Mouse (Mus musculus) neural tube, embryonic 11.5 days (tissue): ENCODE data around the gene Zfp710. TPM values are rescaled to one million over a fixed set of nuclear protein-coding genes. Genes with fewer than 3 reads are reported as not detected.

Experiments
- ATAC-seq: fragments of 200-750 bp; cut with Nextera tagmentation; 2 replicates; pipeline ENCODE4 v1.8.0; 2017; ENCODE audit warnings: moderate number of reproducible peaks, mild to moderate bottlenecking, moderate TSS enrichment, moderate library complexity; ENCODE audit not compliant: insufficient read depth, low FRiP score, low TSS enrichment
- DNase-seq: peaks from one replicate; pipeline ENCODE4 v3.0.0-alpha.2; 2015; ENCODE audit warnings: low spot score
- H3K27ac ChIP-seq: fragments of 300-500 bp; sonication (generic); 2 replicates; pipeline ENCODE4 v1.5.1; 2014; ENCODE audit warnings: low read depth, mild to moderate bottlenecking, low read length
- H3K27me3 ChIP-seq: fragments of 300-500 bp; sonication (generic); 2 replicates; pipeline ENCODE4 v1.6.1; 2014; ENCODE audit warnings: mild to moderate bottlenecking, low read length, mixed read lengths; ENCODE audit not compliant: control insufficient read depth, insufficient read depth
- H3K36me3 ChIP-seq: fragments of 300-500 bp; sonication (generic); 2 replicates; pipeline ENCODE4 v1.6.1; 2014; ENCODE audit warnings: mild to moderate bottlenecking, low read length, moderate library complexity, mixed read lengths; ENCODE audit not compliant: control insufficient read depth, insufficient read depth
- H3K4me1 ChIP-seq: fragments of 300-500 bp; sonication (generic); 2 replicates; pipeline ENCODE4 v1.6.1; 2014; ENCODE audit warnings: low read length, mixed read lengths; ENCODE audit not compliant: control insufficient read depth, insufficient read depth
- H3K4me2 ChIP-seq: fragments of 300-500 bp; sonication (generic); 2 replicates; pipeline ENCODE4 v1.6.1; 2014; ENCODE audit warnings: low read depth, mild to moderate bottlenecking, moderate library complexity
- H3K4me3 ChIP-seq: fragments of 300-500 bp; sonication (generic); 2 replicates; pipeline ENCODE4 v1.5.1; 2014; ENCODE audit warnings: low read depth, low read length
- H3K9ac ChIP-seq: fragments of 300-500 bp; sonication (generic); 2 replicates; pipeline ENCODE4 v1.6.1; 2014; ENCODE audit warnings: mild to moderate bottlenecking, low read length
- H3K9me3 ChIP-seq: fragments of 300-500 bp; sonication (generic); 2 replicates; pipeline ENCODE4 v1.6.1; 2016; ENCODE audit warnings: low read length; ENCODE audit not compliant: control insufficient read depth
- WGBS: fragments of 180-500 bp; shearing (Covaris S2); extraction: QIAGEN DNeasy Blood & Tissue Kit; methylation state at CpG from one replicate; pipeline ENCODE4 v1.1.7; 2014; 5-methylcytosine and 5-hydroxymethylcytosine counted together
- polyA plus RNA-seq: library from polyadenylated mRNA; unstranded; fragments of >200 nt; fragmentation: Nextera tagmentation; extraction: Ambion mirVana; gene quantifications from 2 replicates; pipeline ENCODE4 v1.2.1, GENCODE M21; 2014

Gene Zfp710
- polyA plus RNA-seq, 1 experiment from 2014 or later: 21.9 TPM

DNA sequence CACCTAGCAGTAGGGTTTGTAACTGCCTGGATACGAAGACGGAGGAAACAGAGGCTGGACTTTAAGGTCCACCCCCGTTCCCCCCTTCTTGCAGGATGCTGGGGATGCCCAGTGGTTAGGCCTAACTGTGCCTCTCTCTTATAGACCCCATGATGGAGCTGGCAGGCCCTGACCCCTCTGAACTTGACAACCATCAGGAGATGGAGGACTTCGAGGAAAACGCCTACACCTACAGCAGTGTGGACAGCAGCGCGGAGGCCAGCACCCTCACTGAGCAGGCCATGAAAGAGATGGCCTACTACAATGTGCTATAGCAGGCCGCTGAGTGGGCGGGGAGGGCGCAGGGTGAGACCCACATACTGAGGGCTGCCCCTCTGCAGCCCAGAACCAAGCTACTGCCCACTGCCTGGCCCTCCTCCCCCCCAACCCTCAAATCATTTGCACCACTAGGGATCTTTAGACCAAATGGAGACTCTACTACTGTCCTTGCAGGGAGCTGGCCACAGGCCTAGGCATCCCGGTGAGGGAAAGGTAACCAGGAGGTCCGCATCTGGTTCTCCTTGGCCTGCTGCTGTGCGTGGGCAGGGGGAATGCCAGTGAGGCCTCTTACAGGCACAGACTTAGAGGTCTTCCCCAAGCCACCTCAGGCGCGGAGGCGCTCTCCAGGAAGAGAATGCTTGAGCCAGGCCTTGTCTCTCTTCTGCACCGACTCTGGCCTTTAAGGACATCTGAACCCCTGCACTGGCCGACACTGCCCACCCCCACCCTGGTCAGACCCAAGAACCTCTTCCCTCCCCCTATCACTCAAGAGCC is 65.8 kb downstream of the Zfp710 start:
- Histone ChIP-seq H3K4me1 (no peaks in the 10 kb centered on the region), H3K4me3 (no peak overlapping the region), H3K36me3 (peaks cover 26% of the 10 kb centered on the region), H3K27ac (no peak overlapping the region), H3K9ac (no peak overlapping the region), H3K27me3 (no peaks in the 10 kb centered on the region), H3K4me2 (no peak overlapping the region), H3K9me3 (no peaks in the 10 kb centered on the region)
- 90% methylated on average over 18 of the region's 18 CpGs for WGBS
- DNase-seq: no peak
- ATAC-seq: no peak

- no peak overlapping the region for H3K4me2 ChIP-seq
- no peak overlapping the region for H3K4me3 ChIP-seq
- H3K36me3 ChIP-seq: peaks cover 26% of the 10 kb centered on the region
- H3K4me1 ChIP-seq: no peaks in the 10 kb centered on the region
- WGBS: 69% methylated on average over 13 of the region's 13 CpGs
- H3K9me3 ChIP-seq: no peaks in the 10 kb centered on the region
- no peak overlapping the region for H3K9ac ChIP-seq
- ATAC-seq: no peak
- H3K27ac ChIP-seq: no peak overlapping the region
- H3K27me3 ChIP-seq: no peaks in the 10 kb centered on the region
- no peak for DNase-seq
Observed at GRCm38 (mm10) chr7:80091004-80091865, 66.6 kb downstream of the Zfp710 start.

GRCm38 (mm10) chr7:80091866-80092210 is 67.2 kb downstream of the Zfp710 start:
- peaks cover 24% of the 10 kb centered on the region for H3K36me3 ChIP-seq
- 79% methylated on average over 4 of the region's 4 CpGs for WGBS
- no peak for DNase-seq

DNA sequence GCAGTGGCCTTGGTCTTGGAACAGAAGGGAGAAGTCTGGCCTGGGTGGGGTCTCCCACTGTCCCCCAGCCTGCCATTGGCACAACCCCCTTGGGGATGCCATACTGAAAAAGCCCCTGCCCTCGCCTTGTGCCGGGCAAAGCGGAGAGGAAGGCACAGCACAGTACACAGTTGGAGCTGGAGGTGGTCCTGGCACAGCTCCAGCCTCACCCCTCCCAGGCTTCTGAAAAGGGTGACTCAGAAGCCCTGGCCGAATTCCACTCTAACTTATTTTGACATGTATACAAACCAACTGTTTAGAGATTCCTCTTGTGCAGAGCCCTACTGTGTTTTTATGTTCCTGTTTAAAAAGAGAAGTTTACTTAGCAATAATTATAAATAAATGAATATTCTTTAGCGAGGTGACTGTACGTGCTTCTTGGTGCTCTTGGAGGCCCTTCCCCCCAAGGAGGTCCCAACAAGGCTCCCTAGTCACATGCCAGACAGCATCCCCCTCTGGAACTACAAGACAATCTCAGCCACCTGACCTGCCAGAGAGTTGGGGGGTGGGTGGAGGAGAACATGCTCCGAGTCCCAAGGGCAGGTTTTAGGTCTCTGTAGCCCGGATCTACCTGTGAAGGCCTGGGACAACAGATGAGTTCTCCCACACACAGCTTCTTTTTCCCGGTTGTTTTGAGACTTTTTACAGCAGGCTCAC is 67.9 kb downstream of the Zfp710 start:
- Histone ChIP-seq H3K4me1 (no peaks in the 10 kb centered on the region), H3K27ac (no peak overlapping the region), H3K9me3 (no peaks in the 10 kb centered on the region), H3K36me3 (peaks cover 26% of the 10 kb centered on the region), H3K9ac (no peak overlapping the region), H3K4me2 (no peak overlapping the region), H3K27me3 (no peaks in the 10 kb centered on the region), H3K4me3 (no peak overlapping the region)
- WGBS: 91% methylated on average over 9 of the region's 9 CpGs
- ATAC-seq (no peak), DNase-seq (no peak)

More at GRCm38 (mm10) chr7:80091866-80092210, 67.2 kb downstream of the Zfp710 start:
- Histone ChIP-seq H3K9me3 (no peaks in the 10 kb centered on the region), H3K27me3 (no peaks in the 10 kb centered on the region), H3K4me2 (no peak overlapping the region), H3K9ac (no peak overlapping the region), H3K4me1 (no peaks in the 10 kb centered on the region), H3K4me3 (no peak overlapping the region), H3K27ac (no peak overlapping the region)
- no peak for ATAC-seq

DNA sequence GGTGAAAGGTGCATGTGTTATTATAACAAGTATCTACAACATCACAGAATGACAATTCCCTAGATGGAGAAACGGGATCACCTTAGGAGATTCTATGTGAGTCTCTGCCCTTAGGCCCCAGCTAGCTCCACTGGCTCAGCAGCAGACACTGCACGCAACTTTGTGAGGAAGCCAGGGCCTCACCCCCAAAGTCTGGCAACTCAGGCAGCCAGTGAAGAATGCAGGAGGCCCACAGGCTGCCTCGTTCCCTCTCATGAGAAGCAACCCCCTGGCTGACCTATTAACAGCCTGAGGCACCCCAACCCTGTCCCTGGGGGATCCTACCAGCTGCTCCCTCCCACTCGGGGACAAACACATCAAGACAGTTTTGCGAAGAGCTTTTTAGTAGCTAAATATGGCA is 69.9 kb downstream of the Zfp710 start:
- H3K9me3 ChIP-seq: no peaks in the 10 kb centered on the region
- 92% methylated on average over 5 of the region's 5 CpGs for WGBS
- no peak overlapping the region for H3K9ac ChIP-seq
- H3K4me1 ChIP-seq: no peaks in the 10 kb centered on the region
- no peak overlapping the region for H3K4me2 ChIP-seq
- H3K36me3 ChIP-seq: peaks cover 31% of the 10 kb centered on the region
- ATAC-seq (no peak), DNase-seq (no peak)
- H3K27ac ChIP-seq: no peak overlapping the region
- no peak overlapping the region for H3K4me3 ChIP-seq
- H3K27me3 ChIP-seq: no peaks in the 10 kb centered on the region

DNA sequence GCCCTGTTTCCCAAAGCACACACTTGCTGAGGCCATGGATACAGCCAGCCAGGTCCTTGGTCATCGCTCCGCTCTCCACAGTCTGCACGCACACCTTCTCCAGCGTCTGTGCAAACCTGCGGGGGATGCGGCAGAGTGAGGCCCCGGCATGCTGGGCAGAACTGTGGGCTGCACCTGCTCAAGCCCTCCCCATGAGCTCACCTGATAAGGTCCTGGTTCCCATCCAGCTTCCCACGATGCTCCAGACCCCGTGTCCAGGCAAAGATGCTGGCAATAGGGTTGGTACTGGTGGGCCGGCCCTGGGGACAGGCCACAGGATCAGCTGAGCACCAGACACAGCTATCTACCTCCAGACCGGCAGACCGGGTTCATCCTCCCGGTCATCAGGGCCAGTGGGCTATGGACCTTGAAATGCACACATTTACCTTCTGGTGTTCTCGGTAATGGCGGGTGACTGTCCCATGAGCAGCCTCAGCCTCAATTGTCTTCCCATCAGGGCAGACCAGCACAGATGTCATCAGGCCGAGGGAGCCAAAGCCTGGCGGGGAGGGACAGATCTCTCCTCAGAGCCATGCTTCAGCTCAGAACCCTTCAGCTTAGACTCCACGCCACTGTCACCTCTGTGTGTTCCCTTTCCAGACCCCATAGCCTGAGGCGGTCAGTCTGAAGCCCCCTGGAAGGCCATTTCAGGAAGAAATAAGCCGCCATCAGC is 71.1 kb downstream of the Zfp710 start:
- no peaks in the 10 kb centered on the region for H3K9me3 ChIP-seq
- DNase-seq (no peak), ATAC-seq (no peak)
- no peaks in the 10 kb centered on the region for H3K4me1 ChIP-seq
- H3K27ac ChIP-seq: no peak overlapping the region
- no peak overlapping the region; the same call in 1 of the 2 replicates for H3K9ac ChIP-seq
- H3K4me2 ChIP-seq: no peak overlapping the region
- no peaks in the 10 kb centered on the region for H3K27me3 ChIP-seq
- WGBS: 96% methylated on average over 20 of the region's 20 CpGs
- peaks cover 43% of the 10 kb centered on the region for H3K36me3 ChIP-seq
- H3K4me3 ChIP-seq: no peak overlapping the region

GRCm38 (mm10) chr7:80098389-80098976 is 73.9 kb downstream of the Zfp710 start:
- no peak overlapping the region for H3K4me2 ChIP-seq
- H3K36me3 ChIP-seq: peaks cover 39% of the 10 kb centered on the region
- H3K4me3 ChIP-seq: no peak overlapping the region
- H3K4me1 ChIP-seq: no peaks in the 10 kb centered on the region
- no peaks in the 10 kb centered on the region for H3K9me3 ChIP-seq
- H3K27me3 ChIP-seq: no peaks in the 10 kb centered on the region
- H3K27ac ChIP-seq: no peak overlapping the region
- WGBS: 95% methylated on average over 13 of the region's 13 CpGs
- DNase-seq: no peak
- no peak for ATAC-seq
- H3K9ac ChIP-seq: no peak overlapping the region

DNA sequence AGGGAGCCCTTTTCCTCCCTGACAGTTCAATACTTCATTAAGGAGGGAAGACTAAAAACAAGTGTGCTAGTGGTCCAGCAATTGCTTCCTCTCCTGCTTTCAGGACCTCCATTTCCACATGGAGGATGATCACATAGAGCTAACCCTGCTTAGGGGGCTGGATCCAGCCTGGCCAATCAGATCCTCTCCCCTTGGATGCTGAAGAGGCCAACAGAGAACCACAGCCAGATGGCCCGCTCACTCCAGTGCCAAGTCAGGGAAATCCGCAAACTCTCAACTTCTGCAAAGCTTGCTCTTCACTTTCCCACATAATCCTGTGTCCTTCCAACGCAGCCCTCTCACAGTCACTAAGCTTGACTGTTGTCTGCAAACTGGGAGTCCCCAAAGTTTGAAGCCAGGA is 78.7 kb downstream of the Zfp710 start:
- ATAC-seq: no peak
- no peak overlapping the region for H3K4me3 ChIP-seq

More for the DNA sequence above, 78.7 kb downstream of the Zfp710 start:
- Histone ChIP-seq H3K4me1 (no peaks in the 10 kb centered on the region), H3K27me3 (no peaks in the 10 kb centered on the region), H3K36me3 (peaks cover 28% of the 10 kb centered on the region), H3K4me2 (no peak overlapping the region), H3K27ac (no peak overlapping the region), H3K9me3 (no peaks in the 10 kb centered on the region), H3K9ac (no peak overlapping the region)
- DNase-seq: no peak
- WGBS: 94% methylated on average over 3 of the region's 3 CpGs
